Mouse (Mus musculus) right cerebral cortex, postnatal 25 days (tissue): ENCODE results near the gene Actr2.
"Not testable (repeated sequence)": the region's sequence is repeated elsewhere in the genome, so short reads cannot be mapped to it uniquely, and the experiment has no call there.

ENCODE experiments used
- DNase-seq: peaks from one replicate; pipeline ENCODE4 v3.0.0; 2022

Gene Actr2

GRCm38 (mm10) chr11:20112741-20113480 lies at the start of gene Actr2:
Gene Actr2 (minus strand): TSS chr11:20112913.
- DNase-seq: peak; percentile 96

GRCm38 (mm10) chr11:20158879-20159278 lies 46.2 kb upstream of the Actr2 start:
- DNase-seq: no peak

GRCm38 (mm10) chr11:20153542-20153941 lies 40.8 kb upstream of the Actr2 start:
- not testable (repeated sequence) for DNase-seq

GRCm38 (mm10) chr11:20152107-20152901 lies 39.6 kb upstream of the Actr2 start:
- no peak for DNase-seq

GRCm38 (mm10) chr11:20151290-20151689 lies 38.6 kb upstream of the Actr2 start:
- DNase-seq: no peak

GRCm38 (mm10) chr11:20149936-20150335 lies 37.2 kb upstream of the Actr2 start:
- no peak for DNase-seq

GRCm38 (mm10) chr11:20145383-20145782 lies 32.7 kb upstream of the Actr2 start:
- DNase-seq: no peak

GRCm38 (mm10) chr11:20144536-20145263 lies 32.0 kb upstream of the Actr2 start:
- DNase-seq: no peak

- not testable (repeated sequence) for DNase-seq
These were observed 31.0 kb upstream of the Actr2 start for GRCm38 (mm10) chr11:20143687-20144086.

- DNase-seq: no peak
These were observed 29.8 kb upstream of the Actr2 start for GRCm38 (mm10) chr11:20142516-20142915.

GRCm38 (mm10) chr11:20140286-20140685 lies 27.6 kb upstream of the Actr2 start:
- no peak for DNase-seq

- no peak for DNase-seq
These were observed 27.0 kb upstream of the Actr2 start for GRCm38 (mm10) chr11:20139711-20140110.

- no peak for DNase-seq
These were observed 25.9 kb upstream of the Actr2 start for GRCm38 (mm10) chr11:20138498-20139208.

- no peak for DNase-seq
These were observed 25.2 kb upstream of the Actr2 start for GRCm38 (mm10) chr11:20137872-20138271.

GRCm38 (mm10) chr11:20136314-20136713 lies 23.6 kb upstream of the Actr2 start:
- DNase-seq: no peak

- DNase-seq: not testable (repeated sequence)
These were observed 22.2 kb upstream of the Actr2 start for GRCm38 (mm10) chr11:20134869-20135268.

GRCm38 (mm10) chr11:20133721-20134120 lies 21.0 kb upstream of the Actr2 start:
- no peak for DNase-seq

- peak; percentile 70 for DNase-seq
These were observed 20.3 kb upstream of the Actr2 start for GRCm38 (mm10) chr11:20132955-20133562.

GRCm38 (mm10) chr11:20126673-20127516 lies 14.2 kb upstream of the Actr2 start:
- DNase-seq: no peak

- DNase-seq: no peak
These were observed 12.7 kb upstream of the Actr2 start for GRCm38 (mm10) chr11:20125423-20125822.

GRCm38 (mm10) chr11:20116701-20117100 lies 4.0 kb upstream of the Actr2 start:
- no peak for DNase-seq
